Mouse (Mus musculus): ENCODE results near the gene Mov10.
"Not testable (repeated sequence)": the region's sequence is repeated elsewhere in the genome, so short reads cannot be mapped to it uniquely, and the experiment has no call there.

The Mov10 gene

DNA sequence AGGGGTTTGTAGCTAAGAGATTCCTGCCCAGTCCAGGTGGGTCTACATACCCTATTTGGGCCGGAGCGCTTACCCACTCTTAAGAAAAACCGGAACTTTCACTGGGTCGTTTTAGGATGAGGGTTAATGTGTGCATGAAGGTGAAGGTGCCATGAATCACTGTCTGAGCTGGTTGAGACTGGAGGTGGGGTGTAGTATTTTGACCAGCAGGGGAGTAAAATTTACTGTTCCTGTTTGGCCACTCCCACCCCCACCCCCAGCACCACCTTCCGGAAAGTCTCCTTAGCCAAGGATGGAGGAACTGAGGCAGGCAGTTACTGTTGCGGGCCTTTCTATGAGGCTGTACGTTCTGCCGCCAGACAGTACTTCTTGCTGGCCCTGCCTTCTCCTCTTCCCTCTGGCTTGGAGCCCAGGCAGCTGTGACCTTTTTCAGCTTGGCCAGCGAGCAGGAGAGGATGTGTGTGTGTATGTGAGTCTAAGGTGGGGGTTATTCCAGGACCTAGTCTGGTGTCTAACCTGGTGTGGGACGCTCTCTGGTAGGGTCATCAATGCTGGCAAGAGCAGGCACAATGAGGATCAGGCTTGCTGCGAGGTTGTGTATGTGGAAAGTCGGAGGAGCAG, 36.2 kb downstream of the Mov10 start:
- in situ Hi-C loops (cut with MboI, MseI) = no loop called here

DNA sequence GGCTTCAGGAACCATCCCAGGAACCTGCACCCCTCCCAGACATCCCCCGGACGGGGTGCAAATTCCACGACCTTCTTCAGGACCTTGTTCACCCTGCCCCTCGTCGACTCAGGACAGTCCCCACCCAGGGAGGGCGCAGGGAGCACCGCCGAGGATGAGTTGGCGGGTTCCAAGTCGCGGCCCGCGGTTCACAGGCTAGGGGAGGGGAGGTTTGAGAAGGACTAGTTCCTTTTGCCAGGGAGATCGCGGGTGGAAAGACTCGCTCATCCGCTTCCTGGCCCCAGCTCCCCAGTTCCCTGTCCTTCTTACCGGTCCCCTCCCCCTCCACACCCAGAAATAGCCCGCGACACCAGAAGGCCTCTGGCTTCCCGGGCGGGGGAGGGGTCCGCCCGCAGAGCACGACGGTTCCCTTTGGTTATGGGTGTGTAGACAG, 36.9 kb downstream of the Mov10 start, which contains the start of gene Fam19a3:
TSS of gene Fam19a3 (minus strand) at position 370 of the 433 bp plus-strand sequence.
- in situ Hi-C loops (cut with MboI, MseI) = no loop called here

DNA sequence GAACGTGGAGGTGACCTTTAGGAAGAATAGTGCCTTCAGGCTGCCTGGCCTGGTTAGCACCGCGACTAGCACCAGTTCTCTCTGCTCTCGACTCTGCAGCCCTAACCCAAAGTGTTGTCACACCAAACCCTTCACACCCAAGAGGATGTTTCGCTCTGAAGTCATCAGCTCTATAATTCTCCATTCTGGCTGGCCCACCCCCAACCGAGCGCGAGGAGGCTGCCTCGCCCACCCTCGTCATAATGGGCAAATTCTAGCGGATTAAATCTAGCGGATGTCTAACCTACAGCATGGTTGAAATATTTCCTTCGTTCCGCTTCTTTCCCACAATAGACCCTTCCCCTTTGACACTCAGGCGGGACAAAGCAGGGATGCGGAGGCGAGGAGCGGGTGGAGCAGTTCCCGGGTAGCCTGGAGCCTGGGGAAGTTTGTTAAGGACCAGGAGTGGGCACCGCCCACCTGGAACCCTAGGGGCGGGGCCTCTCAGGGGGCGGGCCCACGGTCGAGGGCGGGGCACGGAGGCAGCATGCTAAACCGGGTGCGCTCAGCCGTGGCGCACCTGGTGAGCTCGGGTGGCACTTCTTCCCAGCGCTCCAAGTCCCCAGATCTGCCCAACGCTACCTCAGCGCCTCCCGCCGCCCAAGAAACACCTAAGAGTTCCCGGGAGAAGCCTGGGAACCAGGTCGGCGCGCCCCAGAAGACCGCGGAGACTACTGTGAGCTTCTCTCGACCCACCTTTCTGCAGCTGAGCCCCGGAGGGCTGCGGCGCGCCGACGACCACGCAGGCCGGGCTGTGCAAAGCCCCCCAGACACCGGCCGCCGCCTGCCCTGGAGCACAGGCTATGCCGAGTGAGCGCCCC, 37.6 kb downstream of the Mov10 start, which contains the start of gene Ppm1j:
TSS of gene Ppm1j (plus strand) at position 496 of the 860 bp plus-strand sequence.
- in situ Hi-C loops (cut with MboI, MseI) = no loop called here

DNA sequence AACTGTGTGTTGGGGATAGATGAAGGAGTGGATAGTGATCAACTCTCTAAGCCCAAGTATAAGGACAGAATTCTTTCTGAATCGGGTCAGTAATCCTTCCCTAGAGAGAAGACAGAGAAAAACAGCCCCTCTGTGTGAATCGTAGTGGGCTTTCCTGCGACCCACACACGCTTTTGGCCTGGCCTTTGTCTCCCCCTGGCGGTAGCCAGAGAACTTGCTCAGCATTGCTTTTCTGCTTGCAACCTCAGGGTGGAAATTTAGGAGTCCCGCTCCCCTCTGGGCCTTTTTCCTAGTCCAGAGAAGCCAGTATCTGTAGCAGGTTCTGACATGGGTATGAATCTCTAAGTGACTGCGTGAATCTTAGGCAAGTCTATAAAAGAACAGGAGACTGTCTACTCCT, 38.4 kb downstream of the Mov10 start:
- in situ Hi-C loops (cut with MboI, MseI) = loop anchor here (10.0 kb wide), 1 partner anchor 275 kb away; the partner anchor contains the start of gene Cttnbp2nl

DNA sequence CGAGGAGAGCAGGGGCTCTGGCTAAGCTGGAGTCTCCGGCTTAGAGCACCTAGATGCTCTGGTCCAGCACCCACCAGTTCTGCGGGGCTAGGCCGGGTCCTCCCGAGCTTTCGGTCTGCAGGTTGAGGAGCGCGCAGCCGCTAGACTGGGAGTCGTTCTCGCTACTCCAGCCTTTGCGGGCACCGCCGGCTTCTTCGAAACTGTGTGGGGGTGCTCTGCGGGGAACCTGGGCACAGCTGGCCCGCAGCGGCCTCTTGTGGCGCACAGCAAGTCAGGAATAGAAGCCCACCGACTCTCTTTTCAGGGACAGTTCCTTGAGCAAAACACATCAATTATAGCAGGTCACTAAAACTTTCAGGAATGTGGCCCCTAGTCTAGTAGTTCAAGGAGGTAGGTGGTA, 41.0 kb downstream of the Mov10 start:
- in situ Hi-C loops (cut with MboI, MseI) = loop anchor here (10.0 kb wide), 1 partner anchor 277 kb away; the partner anchor contains the start of gene Cttnbp2nl

DNA sequence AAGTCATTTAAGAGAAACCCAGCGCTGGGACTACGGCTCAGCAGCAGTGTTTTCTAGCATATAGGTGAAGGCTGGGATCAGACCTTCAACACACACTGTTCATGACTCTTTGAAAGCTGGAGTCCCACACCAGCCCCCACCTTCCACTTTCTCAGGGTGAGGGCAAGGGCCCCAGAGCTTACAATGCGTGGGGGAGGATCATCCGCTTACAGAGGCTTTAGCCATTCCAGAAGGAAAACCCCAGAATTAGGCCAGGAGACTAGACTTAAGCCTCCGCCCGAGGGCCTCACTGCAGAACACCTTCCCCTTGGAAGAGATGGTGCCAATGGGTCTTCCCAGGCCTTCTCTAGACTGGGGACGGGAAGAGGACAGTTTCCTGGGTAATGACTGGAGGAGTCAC, 45.1 kb downstream of the Mov10 start:
- in situ Hi-C loops (cut with MboI, MseI) = loop anchor here (5.0 to 10.0 kb wide), 2 partner anchors 194 to 282 kb away; partner anchors contain the start of gene Cttnbp2nl

DNA sequence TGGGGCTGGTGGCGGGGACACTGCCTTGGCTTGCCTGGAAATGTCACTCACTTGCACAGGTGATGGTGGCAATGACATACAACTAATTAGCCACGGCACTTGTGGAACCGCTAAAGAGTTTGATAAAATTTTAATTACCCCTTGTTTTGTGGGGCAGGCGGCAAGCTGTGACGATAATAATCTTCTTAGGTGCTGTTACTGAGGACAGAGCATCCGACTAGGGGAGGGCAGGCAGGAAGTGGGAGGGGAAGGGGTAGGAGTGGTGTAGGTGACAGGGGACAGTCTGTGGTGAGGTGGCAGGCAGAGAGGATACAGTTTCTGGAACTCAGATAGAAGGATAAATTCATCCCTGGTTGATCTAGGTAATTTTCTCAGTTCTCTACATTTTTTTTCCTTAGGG, 46.9 kb downstream of the Mov10 start:
- in situ Hi-C loops (cut with MboI, MseI) = loop anchor here (5.0 to 10.0 kb wide), 2 partner anchors 196 to 283 kb away; partner anchors contain the start of gene Cttnbp2nl

DNA sequence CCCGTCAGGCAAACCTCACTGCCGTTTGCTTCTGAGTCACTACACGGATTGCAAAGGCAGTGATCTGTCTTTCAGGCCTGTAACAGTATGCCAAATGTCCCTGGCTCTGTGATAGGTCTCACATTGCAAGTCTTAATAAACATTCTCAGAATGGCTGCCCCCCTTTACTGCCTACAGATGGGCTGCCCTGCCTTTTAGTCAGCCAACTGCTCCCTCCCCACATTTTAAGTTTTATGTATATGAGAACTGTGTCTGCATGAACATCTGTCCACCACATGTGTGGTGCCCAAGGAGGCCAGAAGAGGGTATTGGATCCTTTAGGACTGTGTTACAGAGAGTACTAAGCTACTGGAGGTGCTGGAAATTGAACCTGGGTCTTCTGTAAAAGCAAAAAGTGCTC, 47.4 kb downstream of the Mov10 start:
- in situ Hi-C loops (cut with MboI, MseI) = loop anchor here (5.0 to 10.0 kb wide), 2 partner anchors 196 to 284 kb away; partner anchors contain the start of gene Cttnbp2nl

DNA sequence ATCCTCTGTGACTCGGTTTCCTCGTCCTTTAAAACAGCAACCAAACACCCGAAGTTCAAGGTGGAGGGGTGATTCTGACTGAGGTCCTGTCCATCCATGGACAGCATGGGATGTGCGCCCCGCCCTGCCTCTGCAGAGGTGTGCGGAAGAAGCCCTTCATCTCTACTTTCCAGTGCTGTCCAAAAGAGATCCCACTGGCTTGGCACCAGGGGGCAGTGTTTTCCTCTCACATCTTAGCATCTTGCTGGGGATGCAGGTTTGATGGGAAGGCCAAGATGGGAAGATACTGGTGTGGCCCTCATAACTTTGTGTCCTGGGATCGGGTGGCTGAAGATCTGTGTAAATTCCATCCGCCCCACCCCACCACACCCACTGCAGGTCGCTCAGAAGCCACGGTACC, 48.3 kb downstream of the Mov10 start:
- in situ Hi-C loops (cut with MboI, MseI) = loop anchor here (5.0 to 10.0 kb wide), 2 partner anchors 197 to 285 kb away; partner anchors contain the start of gene Cttnbp2nl

DNA sequence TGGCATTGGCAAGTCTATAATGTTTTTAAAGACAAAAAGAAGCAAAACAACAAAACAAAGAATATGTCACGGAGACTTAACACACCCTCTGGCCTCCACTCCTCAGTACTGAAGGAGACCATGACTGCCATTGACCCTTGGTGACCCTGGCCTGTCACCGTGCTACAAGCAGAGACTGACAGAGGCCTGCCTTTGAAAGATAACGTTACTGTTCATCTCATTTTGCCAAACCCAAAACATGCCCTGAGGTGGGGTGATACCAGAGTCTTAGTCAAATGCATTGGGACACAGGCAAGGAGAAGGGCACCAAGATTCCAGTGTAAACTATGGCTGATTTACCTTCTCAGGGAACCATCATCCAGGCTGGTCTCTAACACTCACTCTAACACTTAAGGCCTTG, 49.2 kb downstream of the Mov10 start:
- in situ Hi-C loops (cut with MboI, MseI) = no loop called here

DNA sequence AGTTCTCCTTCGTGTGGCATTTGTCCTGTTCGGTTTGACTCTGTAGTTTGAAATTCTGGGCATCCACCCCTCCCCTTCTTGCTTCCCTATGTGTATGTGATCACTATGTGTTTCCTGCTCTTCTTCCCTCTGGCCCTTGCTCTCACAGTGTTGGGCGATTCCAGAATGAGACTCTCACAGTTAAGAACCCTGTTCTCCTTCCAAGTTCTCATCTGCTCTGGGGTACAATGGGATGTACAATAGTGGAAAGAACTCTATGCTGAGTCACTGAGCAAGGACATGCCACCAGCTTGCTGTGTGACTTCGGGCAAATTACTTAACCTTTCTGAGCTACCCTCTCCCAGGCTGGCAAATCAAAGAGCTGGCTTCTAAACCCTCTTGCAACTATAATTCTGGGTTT, 50.6 kb downstream of the Mov10 start:
- in situ Hi-C loops (cut with MboI, MseI) = no loop called here

DNA sequence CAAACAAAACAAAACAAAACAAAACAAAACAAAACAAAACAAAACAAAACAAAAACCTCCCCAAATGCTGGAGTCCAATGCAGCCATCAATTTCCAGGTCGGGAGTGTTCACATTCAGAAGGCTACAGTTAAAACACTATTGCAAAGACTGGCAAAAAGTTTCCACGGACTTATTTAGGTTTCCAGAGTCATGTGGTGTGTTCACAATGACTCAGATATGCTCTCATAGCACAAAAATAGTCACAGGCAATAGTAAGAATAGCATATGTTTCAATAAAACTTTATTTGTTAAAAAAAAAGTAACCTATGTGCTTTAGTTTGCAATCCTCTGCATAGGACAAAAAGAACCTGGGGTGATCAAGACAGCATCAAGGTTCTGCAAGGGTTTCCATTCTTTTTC, 51.2 kb downstream of the Mov10 start:
- in situ Hi-C loops (cut with MboI, MseI) = no loop called here

DNA sequence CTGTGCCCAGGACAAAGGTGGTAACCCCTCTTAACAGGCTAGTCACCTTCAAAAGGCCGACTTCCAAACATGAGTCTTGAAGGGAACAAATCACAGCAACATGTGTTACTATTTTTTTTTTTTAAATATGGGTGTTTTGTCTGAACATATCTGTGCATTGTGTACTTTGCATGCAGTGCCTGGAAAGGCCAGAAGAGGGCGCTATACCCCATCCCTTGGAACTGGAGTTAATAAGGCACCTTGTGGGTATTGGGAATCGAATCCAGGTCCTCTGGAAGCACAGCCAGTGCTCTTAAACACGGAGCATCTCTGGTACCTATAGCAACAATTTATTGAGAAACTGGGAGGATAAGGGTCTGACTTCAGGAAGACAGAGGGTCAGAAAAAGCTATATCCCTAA, 53.3 kb downstream of the Mov10 start:
- in situ Hi-C loops (cut with MboI, MseI) = no loop called here

DNA sequence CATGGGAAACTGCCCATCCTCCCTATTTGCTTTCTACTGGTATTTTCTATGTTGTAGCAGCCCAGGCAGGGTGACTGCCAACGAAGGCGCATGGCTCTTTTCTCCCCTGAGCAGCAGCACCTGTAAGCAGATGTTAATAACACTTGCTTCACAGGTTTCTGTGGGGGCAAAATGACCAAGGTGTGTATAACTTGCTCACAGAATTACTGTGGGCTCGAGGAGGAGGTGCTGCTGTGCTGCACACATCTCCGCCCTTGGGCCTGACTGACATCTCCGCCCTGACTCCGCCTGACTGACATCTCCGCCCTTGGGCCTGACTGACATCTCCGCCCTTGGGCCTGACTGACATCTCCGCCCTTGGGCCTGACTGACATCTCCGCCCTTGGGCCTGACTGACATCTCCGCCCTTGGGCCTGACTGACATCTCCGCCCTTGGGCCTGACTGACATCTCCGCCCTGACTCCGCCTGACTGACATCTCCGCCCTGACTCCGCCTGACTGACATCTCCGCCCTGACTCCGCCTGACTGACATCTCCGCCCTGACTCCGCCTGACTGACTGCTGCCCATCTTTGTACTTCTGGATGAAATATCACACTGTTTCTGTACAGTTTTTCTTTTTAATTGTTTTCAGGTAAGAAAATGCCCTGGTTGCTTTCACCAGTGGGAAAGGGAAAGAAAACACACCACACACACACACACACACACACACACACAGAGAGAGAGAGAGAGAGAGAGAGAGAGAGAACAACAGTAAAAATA, 56.1 kb downstream of the Mov10 start:
- in situ Hi-C loops (cut with MboI, MseI) = not testable (repeated sequence)

DNA sequence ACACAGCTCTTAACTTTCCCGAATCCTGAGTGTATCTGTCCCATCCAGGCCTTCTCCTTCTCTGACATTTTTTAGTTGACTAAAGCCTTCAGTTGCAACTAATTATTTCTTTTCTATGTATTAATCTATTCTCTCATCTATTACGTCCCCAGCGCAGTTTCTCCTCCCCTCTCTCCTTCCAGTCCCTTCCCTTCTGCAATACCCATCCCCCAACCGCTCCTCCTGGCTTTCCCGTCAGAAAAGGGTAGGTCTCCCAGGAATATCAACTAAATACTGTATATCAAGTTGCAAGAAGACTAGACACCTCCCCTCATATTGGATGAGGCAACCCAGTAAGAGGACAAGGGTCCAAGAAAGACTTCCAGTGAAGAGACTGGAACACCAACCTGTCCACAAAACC, 59.5 kb downstream of the Mov10 start:
- in situ Hi-C loops (cut with MboI, MseI) = no loop called here

DNA sequence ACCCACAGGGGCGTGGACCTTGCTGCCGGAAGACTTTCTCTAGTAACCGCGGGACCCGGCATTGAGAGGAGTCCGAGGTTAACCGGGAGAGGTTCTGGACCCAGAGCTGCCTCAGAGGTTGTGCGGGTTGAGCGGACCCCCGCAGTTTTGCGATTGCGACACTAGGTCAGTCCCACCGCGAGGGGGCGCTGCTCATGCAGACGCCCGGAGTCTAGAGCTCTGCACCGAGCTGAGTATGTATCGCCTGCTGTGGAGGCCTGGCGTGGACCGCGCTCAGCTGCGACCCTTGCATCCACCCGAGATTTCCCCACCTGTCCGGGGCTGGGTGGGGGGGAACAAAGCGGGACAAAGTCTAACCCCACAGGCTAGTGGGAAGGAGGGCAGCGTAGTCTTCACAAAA, 60.0 kb downstream of the Mov10 start:
- in situ Hi-C loops (cut with MboI, MseI) = no loop called here

DNA sequence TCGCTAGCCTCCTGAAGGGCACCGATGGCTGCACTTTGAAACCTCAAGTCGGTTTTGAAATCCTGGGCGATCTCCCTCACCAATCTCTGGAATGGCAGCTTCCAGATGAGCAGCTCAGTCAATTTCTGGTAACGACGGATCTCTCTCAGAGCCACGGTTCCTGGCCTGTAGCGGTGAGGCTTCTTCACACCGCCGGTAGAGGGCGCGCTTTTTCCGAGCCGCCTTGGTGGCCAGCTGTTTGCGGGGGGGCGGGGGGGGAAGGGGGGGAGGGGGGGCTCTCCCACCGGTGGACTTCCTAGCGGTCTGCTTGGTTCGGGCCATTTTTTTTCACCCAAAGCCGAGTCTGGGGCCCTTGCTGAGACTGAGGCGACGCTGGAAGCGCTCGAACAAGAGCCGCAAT, 65.5 kb downstream of the Mov10 start:
- in situ Hi-C loops (cut with MboI, MseI) = not testable (repeated sequence)

All from T-helper 2 cell (primary cell).